Mouse (Mus musculus) spleen, adult 2 months (tissue): ENCODE measurements around the gene Aldh1l1.

Source experiments
- CTCF ChIP-seq: fragments of 200-500 bp; IDR thresholded peaks from 2 replicates; pipeline ENCODE4 v1.5.1; 2011; ENCODE audit warnings: mild to moderate bottlenecking, inconsistent platforms; ENCODE audit not compliant: insufficient read depth, insufficient read length, insufficient replicate concordance; ENCODE audit errors: extremely low read depth
- POLR2A ChIP-seq: fragments of 200-500 bp; IDR thresholded peaks from 2 replicates; pipeline ENCODE4 v1.6.1; 2011; ENCODE audit warnings: low read depth, low read length, inconsistent platforms

DNA sequence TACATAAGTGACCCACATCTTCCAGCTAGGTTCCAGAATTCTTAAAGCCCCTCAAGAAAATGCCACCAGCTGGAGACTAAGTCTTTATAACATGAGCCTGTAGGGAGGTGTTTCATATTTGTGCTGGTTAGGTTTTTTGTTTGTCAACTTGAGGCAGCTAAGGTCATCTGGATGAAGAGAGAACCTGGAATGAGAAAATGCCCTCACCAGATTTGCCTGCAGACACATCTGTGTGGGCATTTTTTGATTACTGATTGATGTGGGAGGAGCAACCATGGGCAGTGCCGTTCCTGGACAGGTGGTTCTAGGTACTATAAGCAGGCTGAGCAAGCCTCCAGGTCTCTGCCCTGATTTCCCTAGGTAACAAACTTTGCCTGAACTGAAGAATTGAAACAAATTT lies 1.3 kb downstream of the Aldh1l1 start:
- TF ChIP-seq CTCF (no peak), POLR2A (no peak)
